Mouse (Mus musculus): ENCODE measurements around the gene Nfib. TPM values are rescaled to one million over a fixed set of nuclear protein-coding genes. Genes with fewer than 3 reads are reported as not detected.

Nfib gene
- polyA plus RNA-seq, 2 experiments, result 57.3 to 126 TPM

DNA sequence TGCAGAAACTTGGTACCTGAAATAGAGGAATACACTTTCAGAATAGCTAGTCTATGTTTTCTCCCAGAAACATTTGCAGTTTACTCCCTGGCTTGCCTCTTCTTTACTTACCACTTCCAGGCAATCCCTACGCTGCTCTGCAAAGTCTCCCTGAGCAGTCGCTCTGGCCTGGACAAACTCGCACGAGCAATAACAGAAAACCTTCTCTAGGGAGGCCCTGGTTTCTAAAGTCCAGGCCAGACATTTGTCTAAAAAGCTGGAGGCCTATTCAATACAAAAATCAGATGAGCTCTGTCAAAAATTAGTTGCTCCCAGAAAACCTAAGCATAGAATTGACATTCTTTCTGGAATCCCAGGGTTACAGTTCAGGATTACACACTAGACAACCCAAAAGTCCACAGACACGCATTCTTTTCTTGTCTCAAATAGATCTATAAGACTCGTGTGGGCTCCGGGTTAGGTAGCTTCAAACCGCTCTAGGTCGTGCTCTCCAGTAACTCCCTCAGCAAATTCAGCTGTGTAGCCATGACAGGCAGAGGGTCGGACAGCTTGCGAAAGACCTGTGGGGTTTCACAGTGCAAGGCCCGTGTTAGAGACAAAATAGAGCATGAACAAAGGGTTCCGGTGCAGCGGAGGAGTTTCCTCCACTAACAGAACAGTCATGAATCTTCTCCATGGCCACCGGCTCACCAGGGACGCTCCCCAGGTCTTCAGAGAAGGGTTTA, 118.2 kb downstream of the Nfib start:
- no peaks in the 10 kb centered on the region for H3K9me3 ChIP-seq (ENCODE audit: control insufficient read depth, low read length)
- no peak overlapping the region for H3K4me3 ChIP-seq (replicated peaks; ENCODE audit: low read length)
- WGBS, result 80% methylated on average over 16 of the region's 16 CpGs
- no peak overlapping the region for H3K27ac ChIP-seq (replicated peaks; ENCODE audit: low read depth, low read length)
- no peaks in the 10 kb centered on the region for H3K27me3 ChIP-seq (ENCODE audit: control insufficient read depth, insufficient read depth, low read length)
- H3K4me1 ChIP-seq (ENCODE audit: control insufficient read depth, insufficient read depth, low read length), result peaks cover 2% of the 10 kb centered on the region; the same call in 1 of the 2 replicates
- ATAC-seq (ENCODE audit: low FRiP score, low read depth) (no peak), DNase-seq (ENCODE audit: low spot score) (no peak)
- H3K4me2 ChIP-seq (replicated peaks; ENCODE audit: low read depth, low read length, severe bottlenecking), result no peak overlapping the region
- no peaks in the 10 kb centered on the region for H3K36me3 ChIP-seq (ENCODE audit: control insufficient read depth, insufficient read depth, low read length)
- no peak for TF ChIP-seq POLR2A (IDR thresholded peaks at IDR 0.05; ENCODE audit: borderline replicate concordance, extremely low read depth, insufficient read depth, insufficient read length)
- no peak overlapping the region for H3K9ac ChIP-seq (ENCODE audit: low read depth, low read length, severe bottlenecking)

- Histone ChIP-seq H3K27me3 (ENCODE audit: control insufficient read depth, insufficient read depth, low read length) (no peaks in the 10 kb centered on the region), H3K9me3 (ENCODE audit: control insufficient read depth, low read length) (no peaks in the 10 kb centered on the region), H3K36me3 (ENCODE audit: control insufficient read depth, insufficient read depth, low read length) (no peaks in the 10 kb centered on the region), H3K4me1 (ENCODE audit: control insufficient read depth, insufficient read depth, low read length) (no peaks in the 10 kb centered on the region), H3K4me2 (replicated peaks; ENCODE audit: low read depth, low read length, severe bottlenecking) (no peak overlapping the region), H3K27ac (replicated peaks; ENCODE audit: low read depth, low read length) (no peak overlapping the region), H3K4me3 (replicated peaks; ENCODE audit: low read length) (no peak overlapping the region), H3K9ac (ENCODE audit: low read depth, low read length, severe bottlenecking) (no peak overlapping the region)
- 87% methylated on average over 5 of the region's 5 CpGs for WGBS
- no peak for DNase-seq (ENCODE audit: low spot score)
- ATAC-seq (ENCODE audit: low FRiP score, low read depth), result no peak
- no peak for TF ChIP-seq POLR2A (IDR thresholded peaks at IDR 0.05; ENCODE audit: borderline replicate concordance, extremely low read depth, insufficient read depth, insufficient read length)
Observed at GRCm38 (mm10) chr4:82586637-82587036, 118.9 kb downstream of the Nfib start.

DNA sequence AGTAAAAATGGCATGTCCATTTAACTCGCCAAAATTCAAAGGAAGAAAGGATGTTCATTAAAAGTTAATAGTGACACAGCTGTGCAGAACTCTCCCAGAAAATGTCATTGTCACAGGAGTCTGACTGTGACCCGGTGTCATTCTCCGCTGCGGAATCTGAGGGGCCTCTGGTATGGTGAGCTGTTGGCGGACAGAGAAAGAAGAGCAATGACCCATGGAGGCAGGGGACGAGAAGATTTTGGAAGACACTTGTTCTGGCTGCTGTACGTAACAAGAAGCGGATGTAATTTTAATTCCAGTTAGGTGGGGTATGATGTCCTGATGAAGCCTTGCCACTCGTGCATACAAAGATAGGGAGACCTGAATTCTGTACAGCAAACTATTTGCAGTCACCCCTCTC, 120.0 kb downstream of the Nfib start:
- Histone ChIP-seq H3K27ac (replicated peaks; ENCODE audit: low read depth, low read length) (no peak overlapping the region), H3K27me3 (ENCODE audit: control insufficient read depth, insufficient read depth, low read length) (no peaks in the 10 kb centered on the region), H3K4me3 (replicated peaks; ENCODE audit: low read length) (no peak overlapping the region), H3K4me2 (replicated peaks; ENCODE audit: low read depth, low read length, severe bottlenecking) (no peak overlapping the region), H3K4me1 (ENCODE audit: control insufficient read depth, insufficient read depth, low read length) (no peaks in the 10 kb centered on the region), H3K36me3 (ENCODE audit: control insufficient read depth, insufficient read depth, low read length) (no peaks in the 10 kb centered on the region), H3K9me3 (ENCODE audit: control insufficient read depth, low read length) (no peaks in the 10 kb centered on the region), H3K9ac (ENCODE audit: low read depth, low read length, severe bottlenecking) (no peak overlapping the region)
- ATAC-seq (ENCODE audit: low FRiP score, low read depth) (no peak), DNase-seq (ENCODE audit: low spot score) (no peak)
- no peak for TF ChIP-seq POLR2A (IDR thresholded peaks at IDR 0.05; ENCODE audit: borderline replicate concordance, extremely low read depth, insufficient read depth, insufficient read length)
- WGBS, result 86% methylated on average over 9 of the region's 9 CpGs

GRCm38 (mm10) chr4:82585056-82585455, 120.5 kb downstream of the Nfib start:
- no peaks in the 10 kb centered on the region for H3K27me3 ChIP-seq (ENCODE audit: control insufficient read depth, insufficient read depth, low read length)
- H3K9me3 ChIP-seq (ENCODE audit: control insufficient read depth, low read length), result no peaks in the 10 kb centered on the region
- H3K4me3 ChIP-seq (replicated peaks; ENCODE audit: low read length), result no peak overlapping the region
- H3K4me2 ChIP-seq (replicated peaks; ENCODE audit: low read depth, low read length, severe bottlenecking), result no peak overlapping the region
- 95% methylated on average over 5 of the region's 5 CpGs for WGBS
- H3K9ac ChIP-seq (ENCODE audit: low read depth, low read length, severe bottlenecking), result no peak overlapping the region
- DNase-seq (ENCODE audit: low spot score) (no peak), ATAC-seq (ENCODE audit: low FRiP score, low read depth) (no peak)
- no peaks in the 10 kb centered on the region for H3K36me3 ChIP-seq (ENCODE audit: control insufficient read depth, insufficient read depth, low read length)
- H3K4me1 ChIP-seq (ENCODE audit: control insufficient read depth, insufficient read depth, low read length), result no peaks in the 10 kb centered on the region
- no peak for TF ChIP-seq POLR2A (IDR thresholded peaks at IDR 0.05; ENCODE audit: borderline replicate concordance, extremely low read depth, insufficient read depth, insufficient read length)
- H3K27ac ChIP-seq (replicated peaks; ENCODE audit: low read depth, low read length), result no peak overlapping the region

GRCm38 (mm10) chr4:82584548-82584947, 121.0 kb downstream of the Nfib start:
- ATAC-seq (ENCODE audit: low FRiP score, low read depth) (no peak), DNase-seq (ENCODE audit: low spot score) (no peak)
- H3K27ac ChIP-seq (replicated peaks; ENCODE audit: low read depth, low read length), result no peak overlapping the region
- H3K4me1 ChIP-seq (ENCODE audit: control insufficient read depth, insufficient read depth, low read length), result no peaks in the 10 kb centered on the region
- H3K27me3 ChIP-seq (ENCODE audit: control insufficient read depth, insufficient read depth, low read length), result no peaks in the 10 kb centered on the region
- TF ChIP-seq POLR2A (IDR thresholded peaks at IDR 0.05; ENCODE audit: borderline replicate concordance, extremely low read depth, insufficient read depth, insufficient read length), result no peak
- H3K9me3 ChIP-seq (ENCODE audit: control insufficient read depth, low read length), result no peaks in the 10 kb centered on the region
- 33% methylated on average over 4 of the region's 4 CpGs for WGBS
- H3K4me3 ChIP-seq (replicated peaks; ENCODE audit: low read length), result no peak overlapping the region
- H3K4me2 ChIP-seq (replicated peaks; ENCODE audit: low read depth, low read length, severe bottlenecking), result no peak overlapping the region
- no peak overlapping the region for H3K9ac ChIP-seq (ENCODE audit: low read depth, low read length, severe bottlenecking)
- no peaks in the 10 kb centered on the region for H3K36me3 ChIP-seq (ENCODE audit: control insufficient read depth, insufficient read depth, low read length)

Data from limb, embryonic 14.5 days (tissue).